ENCODE assay signal across 17 mouse cellular contexts in the genomic region with DNA sequence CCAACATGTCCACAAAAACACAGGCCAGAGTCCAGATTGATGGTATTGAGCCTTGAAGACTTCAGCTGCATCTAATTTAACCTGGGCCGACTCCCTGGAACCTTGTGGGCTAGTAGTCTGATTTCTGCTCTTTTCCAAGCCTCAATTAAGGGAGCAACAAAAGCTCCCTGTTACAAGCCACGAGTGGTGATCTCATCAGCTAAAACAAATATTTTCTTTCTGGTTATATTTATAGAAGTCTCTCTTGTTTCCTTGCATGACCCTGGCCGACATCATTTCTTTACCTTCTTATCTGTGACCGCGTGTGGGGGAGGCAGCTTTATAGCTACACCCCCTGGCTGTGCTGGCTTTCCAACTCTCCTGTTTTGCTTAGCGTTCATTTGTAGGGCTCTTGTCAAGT. TPM values are rescaled to one million over a fixed set of nuclear protein-coding genes. Genes with fewer than 3 reads are reported as not detected.
DNase-seq lines count a peak whose midpoint lies in the region; ATAC-seq and TF ChIP-seq lines count a peak whose summit lies in the region.
"Had no signal": no experiment of that assay in that cellular context is flagged by ENCODE, and none has a peak within 500 bp of the region (broad histone marks: within the 10 kb centered on the region; RNA-seq: fewer than 3 reads in every experiment).

No protein-coding gene starts in this region.

- TF ChIP-seq CTCF in liver, adult 2 months (IDR thresholded peaks at IDR 0.05; ENCODE audit: low read depth, low read length): no peak
- no peak for TF ChIP-seq CTCF in gastrocnemius, adult 2 months (IDR thresholded peaks at IDR 0.05)

- H3K4me3 ChIP-seq in liver, adult 2 months (ENCODE audit: insufficient read depth, low read depth, low read length): no peak overlapping the region
- H3K4me3 ChIP-seq in embryonic facial prominence, embryonic 12.5 days: no peak overlapping the region
- H3K4me3 ChIP-seq in intestine, embryonic 15.5 days (replicated peaks): no peak overlapping the region
- no peak overlapping the region for H3K4me3 ChIP-seq in stomach, embryonic 15.5 days (replicated peaks)
- H3K4me3 ChIP-seq in gastrocnemius, adult 2 months: no peak overlapping the region
- H3K4me3 ChIP-seq: forebrain, embryonic 13.5 days; limb, embryonic 13.5 days; midbrain, embryonic 10.5 days; neural tube, embryonic 12.5 days had no signal

- intact Hi-C loops in gastrocnemius, adult 2 months (cut with DNase I): no loop called here

- H3K36me3 ChIP-seq in liver, adult 2 months (ENCODE audit: control insufficient read depth, insufficient read depth, low read length): no peaks in the 10 kb centered on the region
- H3K36me3 ChIP-seq in embryonic facial prominence, embryonic 12.5 days: no peaks in the 10 kb centered on the region
- H3K36me3 ChIP-seq in intestine, embryonic 15.5 days: no peaks in the 10 kb centered on the region
- no peaks in the 10 kb centered on the region for H3K36me3 ChIP-seq in stomach, embryonic 15.5 days
- H3K36me3 ChIP-seq: limb, embryonic 13.5 days; midbrain, embryonic 10.5 days; neural tube, embryonic 12.5 days had no signal

- WGBS in liver, adult 2 months: 9% methylated on average over 6 of the region's 6 CpGs
- WGBS in embryonic facial prominence, embryonic 12.5 days: 44% methylated on average over 6 of the region's 6 CpGs
- 32% methylated on average over 6 of the region's 6 CpGs for WGBS in intestine, embryonic 15.5 days
- 35% methylated on average over 6 of the region's 6 CpGs for WGBS in stomach, embryonic 15.5 days

- DNase-seq in liver, adult 2 months (ENCODE audit: extremely low read depth, low read depth, low spot score): no peak
- DNase-seq in liver: no peak
- no peak for DNase-seq in cerebellum, adult 11 months
- DNase-seq in gastrocnemius, adult 2 months: no peak
- DNase-seq in layer of hippocampus, postnatal 36 days: no peak
- DNase-seq: cerebellum, postnatal 14 days; lung, embryonic 14.5 days; lung, postnatal 4 days had no signal

- H3K9ac ChIP-seq in liver, adult 2 months (ENCODE audit: low read depth, low read length): no peak overlapping the region
- H3K9ac ChIP-seq in embryonic facial prominence, embryonic 12.5 days: no peak overlapping the region
- H3K9ac ChIP-seq in intestine, embryonic 15.5 days: no peak overlapping the region
- no peak overlapping the region for H3K9ac ChIP-seq in stomach, embryonic 15.5 days
- H3K9ac ChIP-seq: forebrain, embryonic 13.5 days; limb, embryonic 13.5 days; lung, embryonic 14.5 days; neural tube, embryonic 12.5 days had no signal

- H3K9me3 ChIP-seq in embryonic facial prominence, embryonic 12.5 days: no peaks in the 10 kb centered on the region
- no peaks in the 10 kb centered on the region for H3K9me3 ChIP-seq in intestine, embryonic 15.5 days
- no peaks in the 10 kb centered on the region for H3K9me3 ChIP-seq in stomach, embryonic 15.5 days
- H3K9me3 ChIP-seq: forebrain, embryonic 13.5 days; limb, embryonic 13.5 days; midbrain, embryonic 10.5 days; neural tube, embryonic 12.5 days had no signal

- no peaks in the 10 kb centered on the region for H3K79me2 ChIP-seq in liver, adult 2 months (ENCODE audit: control insufficient read depth, insufficient read depth, low read length)

- H3K4me1 ChIP-seq in liver, adult 2 months (ENCODE audit: control insufficient read depth, insufficient read depth, low read length): peaks cover 7% of the 10 kb centered on the region
- H3K4me1 ChIP-seq in embryonic facial prominence, embryonic 12.5 days: 0 out of 2 replicates have a peak, but pooled peaks cover 3% of the 10 kb centered on the region
- peaks cover 9% of the 10 kb centered on the region; the same call in 1 of the 2 replicates for H3K4me1 ChIP-seq in intestine, embryonic 15.5 days (replicated peaks)
- 0 out of 2 replicates have a peak, but pooled peaks cover 4% of the 10 kb centered on the region for H3K4me1 ChIP-seq in stomach, embryonic 15.5 days
- H3K4me1 ChIP-seq: forebrain, embryonic 13.5 days; midbrain, embryonic 10.5 days; neural tube, embryonic 12.5 days had no signal

- no peaks in the 10 kb centered on the region for H3K27me3 ChIP-seq in liver, adult 2 months (ENCODE audit: control insufficient read depth, insufficient read depth, low read length)
- H3K27me3 ChIP-seq in embryonic facial prominence, embryonic 12.5 days: no peaks in the 10 kb centered on the region
- H3K27me3 ChIP-seq in intestine, embryonic 15.5 days (replicated peaks): no peaks in the 10 kb centered on the region
- H3K27me3 ChIP-seq in stomach, embryonic 15.5 days (replicated peaks): no peaks in the 10 kb centered on the region
- H3K27me3 ChIP-seq: forebrain, embryonic 13.5 days; limb, embryonic 13.5 days; neural tube, embryonic 12.5 days had no signal

- 0 out of 2 replicates have a peak overlapping the region, but pooled peaks have one; percentile 28 for H3K27ac ChIP-seq in liver, adult 2 months (replicated peaks; ENCODE audit: insufficient read depth, low read depth, low read length)
- H3K27ac ChIP-seq in embryonic facial prominence, embryonic 12.5 days: peak overlapping the region; percentile 24; the same call in 1 of the 2 replicates
- H3K27ac ChIP-seq in intestine, embryonic 15.5 days: no peak overlapping the region
- H3K27ac ChIP-seq in stomach, embryonic 15.5 days: no peak overlapping the region
- no peak overlapping the region; the same call in 1 of the 2 replicates for H3K27ac ChIP-seq in gastrocnemius, adult 2 months
- H3K27ac ChIP-seq: forebrain, embryonic 13.5 days; limb, embryonic 13.5 days; midbrain, embryonic 10.5 days; neural tube, embryonic 12.5 days had no signal

- 0 out of 2 replicates have a peak, but pooled peaks have one; percentile 29 for ATAC-seq in embryonic facial prominence, embryonic 12.5 days (ENCODE audit: insufficient number of reproducible peaks, insufficient read depth, low FRiP score, low TSS enrichment)
- peak; percentile 26; the same call in 1 of the 2 replicates for ATAC-seq in intestine, embryonic 15.5 days
- peak; percentile 79 for ATAC-seq in stomach, embryonic 15.5 days (ENCODE audit: insufficient read depth, low FRiP score, low read depth)
- ATAC-seq: forebrain, embryonic 13.5 days; inflammation-experienced regulatory T-cells, adult 6 months had no signal

- no peak overlapping the region for H3K4me2 ChIP-seq in embryonic facial prominence, embryonic 12.5 days (replicated peaks)
- no peak overlapping the region for H3K4me2 ChIP-seq in intestine, embryonic 15.5 days (replicated peaks)
- no peak overlapping the region for H3K4me2 ChIP-seq in stomach, embryonic 15.5 days
- H3K4me2 ChIP-seq: forebrain, embryonic 13.5 days; limb, embryonic 13.5 days; lung, embryonic 14.5 days; neural tube, embryonic 12.5 days had no signal

- TF ChIP-seq POLR2A in liver, adult 2 months (IDR thresholded peaks at IDR 0.05; ENCODE audit: extremely low read depth, insufficient read depth, low read length): no peak

RNA-seq across cellular contexts. Expression of a gene that starts 23.3 kb away (rescaled TPM):
- 10.0 and 13.2 TPM in 2 replicates for total RNA-seq in liver, adult 2 months (2014; rRNA removed)
- polyA plus RNA-seq in liver, adult 2 months (2012; rRNA removed): 20.4 and 23.5 TPM in 2 replicates
- 11.4 and 11.8 TPM in 2 replicates for polyA plus RNA-seq in embryonic facial prominence, embryonic 12.5 days (2016; fragmentation: Nextera tagmentation; extraction: Ambion mirVana)
- polyA plus RNA-seq in intestine, embryonic 15.5 days (2015; fragmentation: Nextera tagmentation; extraction: Ambion mirVana): 13.6 and 13.7 TPM in 2 replicates
- 13.6 and 14.0 TPM in 2 replicates for polyA plus RNA-seq in stomach, embryonic 15.5 days (2015; fragmentation: Nextera tagmentation; extraction: Ambion mirVana)
- total RNA-seq in gastrocnemius, adult 2 months (2021): 1 to 10 TPM; 3.5 to 3.8 TPM
- 10 to 100 TPM; 11.6 to 11.9 TPM for total RNA-seq in layer of hippocampus, postnatal 36 days (2021)

RNA-seq across cellular contexts. Expression of a gene that starts 29.3 kb away (rescaled TPM):
- 5.8 and 9.0 TPM in 2 replicates for total RNA-seq in liver, adult 2 months (2014; rRNA removed)
- 7.9 and 8.8 TPM in 2 replicates for polyA plus RNA-seq in liver, adult 2 months (2012; rRNA removed)
- polyA plus RNA-seq in embryonic facial prominence, embryonic 12.5 days (2016; fragmentation: Nextera tagmentation; extraction: Ambion mirVana): 11.9 and 12.6 TPM in 2 replicates
- 6.7 and 7.7 TPM in 2 replicates for polyA plus RNA-seq in intestine, embryonic 15.5 days (2015; fragmentation: Nextera tagmentation; extraction: Ambion mirVana)
- polyA plus RNA-seq in stomach, embryonic 15.5 days (2015; fragmentation: Nextera tagmentation; extraction: Ambion mirVana): 10.7 and 11.7 TPM in 2 replicates
- total RNA-seq in gastrocnemius, adult 2 months (2021): 10 to 100 TPM; 53.3 to 71.9 TPM
- total RNA-seq in layer of hippocampus, postnatal 36 days (2021): 100 to 1,000 TPM in 1 of 2 experiments, 10 to 100 TPM in 1; 88.3 to 103 TPM

RNA-seq across cellular contexts. Expression of a gene that starts 50.4 kb away (rescaled TPM):
- total RNA-seq in liver, adult 2 months (2014; rRNA removed): 0.55 and 1.9 TPM in 2 replicates
- 1.5 and 1.6 TPM in 2 replicates for polyA plus RNA-seq in liver, adult 2 months (2012; rRNA removed)
- 0.18 and 0.23 TPM in 2 replicates for polyA plus RNA-seq in embryonic facial prominence, embryonic 12.5 days (2016; fragmentation: Nextera tagmentation; extraction: Ambion mirVana)
- 0.49 and 0.56 TPM in 2 replicates for polyA plus RNA-seq in intestine, embryonic 15.5 days (2015; fragmentation: Nextera tagmentation; extraction: Ambion mirVana)
- polyA plus RNA-seq in stomach, embryonic 15.5 days (2015; fragmentation: Nextera tagmentation; extraction: Ambion mirVana): 0.59 and 1.0 TPM in 2 replicates
- total RNA-seq in gastrocnemius, adult 2 months (2021): 100 to 1,000 TPM; 201 to 248 TPM
- 1 to 10 TPM; 4.9 to 6.9 TPM for total RNA-seq in layer of hippocampus, postnatal 36 days (2021)
- polyA plus RNA-seq: forebrain, embryonic 13.5 days; heart, embryonic 14.5 days had no signal

Comparison
In these comparisons a context has a peak if more than half of its experiments do, and no peak if none do; other contexts are left out.
1. H3K27ac ChIP-seq: peak in liver, adult 2 months (single experiment) and embryonic facial prominence, embryonic 12.5 days (single experiment); none in intestine, embryonic 15.5 days (single experiment), stomach, embryonic 15.5 days (single experiment) and gastrocnemius, adult 2 months (single experiment).
2. ATAC-seq: peak in every context shown above with its lines; median percentile 79 in stomach, embryonic 15.5 days; 29 in embryonic facial prominence, embryonic 12.5 days; 26 in intestine, embryonic 15.5 days.